Mouse (Mus musculus) neural tube, embryonic 10.5 days (tissue): ENCODE measurements around the gene Capn7.

Experiments used
- DNase-seq: peaks from one replicate; pipeline ENCODE4 v3.0.0-alpha.2; 2017; ENCODE audit warnings: low spot score; ENCODE audit errors: extremely low spot score

The Capn7 gene

DNA sequence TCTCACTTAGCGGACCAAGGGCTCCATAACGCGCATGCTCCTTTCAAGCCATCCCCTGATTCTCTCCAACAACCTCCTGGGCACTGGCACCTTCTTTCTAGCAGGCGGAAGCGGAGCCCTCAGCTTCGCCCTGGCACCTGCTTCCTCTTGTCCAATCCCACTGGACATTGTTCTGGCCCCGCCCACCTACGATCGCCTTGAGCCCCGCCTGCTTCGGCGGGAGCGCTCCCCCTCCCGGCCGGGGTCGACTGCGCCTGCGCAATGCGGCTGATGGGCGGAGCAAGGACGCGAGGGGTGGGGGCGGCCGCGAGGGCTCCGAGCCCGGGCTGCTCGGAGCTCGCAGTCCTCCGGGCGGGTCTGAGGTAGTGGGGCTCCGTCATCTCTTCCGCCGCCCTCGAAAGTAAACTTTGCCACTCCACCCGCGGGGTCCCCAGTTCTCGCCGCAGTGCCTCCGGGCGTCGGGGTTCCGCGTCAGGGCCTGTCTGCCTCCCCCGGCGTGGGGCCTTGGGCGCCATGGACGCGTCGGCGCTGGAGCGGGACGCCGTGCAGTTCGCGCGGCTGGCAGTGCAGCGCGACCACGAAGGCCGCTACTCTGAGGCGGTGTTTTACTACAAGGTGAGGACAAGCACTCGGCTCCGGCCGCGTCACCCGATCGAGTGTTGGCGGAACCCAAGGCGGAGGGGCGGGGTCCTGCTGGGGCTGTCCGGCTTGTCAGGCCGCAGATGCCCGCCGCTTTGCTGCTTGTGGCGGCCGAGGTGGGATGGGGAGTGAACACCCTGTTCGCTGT, at the start of gene Capn7:
Gene Capn7 (plus strand): TSS at position 270 of the 787 bp plus-strand sequence.
- peak; percentile 100 for DNase-seq

DNA sequence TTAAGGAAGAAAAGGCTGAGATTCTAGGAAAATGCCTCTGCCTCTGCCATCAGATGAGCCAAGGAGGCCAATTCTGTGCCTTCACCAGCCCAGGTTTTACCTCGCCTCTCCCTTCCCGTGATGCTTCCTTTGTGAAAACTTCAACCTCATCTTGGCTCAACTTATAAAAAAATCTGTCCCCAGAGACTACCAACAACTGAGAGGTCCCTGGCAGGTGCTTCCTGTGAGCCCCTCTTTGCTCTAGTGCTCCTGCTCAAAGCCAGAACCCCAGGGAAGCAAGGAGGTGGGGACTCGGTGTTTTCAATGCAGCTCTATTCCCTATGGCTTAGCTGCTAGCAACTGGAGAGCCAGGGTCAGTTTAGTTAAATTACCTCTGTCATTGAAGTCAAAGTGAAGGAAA, 23.2 kb upstream of the Capn7 start:
- no peak for DNase-seq

DNA sequence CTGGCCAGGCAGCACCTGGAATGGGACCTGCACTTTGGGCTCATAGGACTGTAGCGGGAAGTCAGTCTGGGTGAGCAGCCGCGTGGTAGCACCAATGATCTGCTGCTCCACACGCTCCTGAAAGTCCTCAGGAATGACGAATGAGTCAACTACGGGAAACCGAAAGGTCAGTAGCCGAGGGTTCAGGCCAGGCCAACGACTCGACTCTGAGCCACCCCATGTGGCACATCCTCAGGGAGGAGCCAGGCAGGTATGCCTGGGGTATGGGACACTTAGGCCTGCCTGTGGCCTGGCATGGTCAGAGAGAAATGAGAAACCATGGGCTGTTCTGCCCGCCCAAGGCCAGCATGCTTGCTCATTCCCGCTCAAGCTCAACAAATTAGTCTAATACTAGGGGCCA, 19.8 kb upstream of the Capn7 start:
- DNase-seq: no peak

DNA sequence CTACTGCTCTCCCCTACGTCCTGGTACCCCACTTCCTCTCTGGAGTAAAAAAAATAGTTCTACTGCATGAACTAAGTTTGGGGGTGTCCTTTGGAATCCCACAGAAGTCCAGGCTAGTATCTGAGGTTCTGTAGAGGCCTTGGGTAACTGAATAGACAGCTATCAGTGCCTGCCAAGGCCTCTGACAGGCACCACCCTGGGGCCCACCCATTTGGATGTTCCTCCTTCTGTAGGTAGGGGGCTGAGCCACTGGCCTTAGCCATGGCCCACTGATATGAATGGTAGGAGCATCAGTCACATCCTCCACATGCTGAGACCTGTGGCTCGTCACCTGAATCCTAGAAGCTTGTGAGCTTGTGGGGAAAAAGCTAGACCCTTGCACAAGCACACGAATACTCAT, 18.7 kb upstream of the Capn7 start:
- DNase-seq: no peak

DNA sequence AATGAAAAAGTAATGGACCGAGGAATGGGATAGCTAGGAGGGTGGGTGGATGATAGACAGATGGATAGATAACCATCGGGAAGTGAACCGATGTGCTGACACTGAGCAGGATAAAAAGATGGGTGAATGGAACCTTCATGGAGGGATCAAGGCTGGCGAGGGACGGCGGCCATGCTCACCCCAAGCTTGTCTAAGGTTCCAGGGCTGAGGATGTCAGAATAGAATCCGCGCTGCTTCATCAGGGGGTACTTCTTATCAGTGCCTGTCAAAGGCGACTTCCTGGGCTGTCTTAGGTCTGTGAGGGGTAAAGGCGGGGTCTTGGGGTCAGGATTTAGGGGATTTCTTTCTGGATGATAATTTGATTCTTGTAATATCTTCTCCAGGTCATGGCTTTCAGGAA, 16.9 kb upstream of the Capn7 start:
- DNase-seq: no peak

DNA sequence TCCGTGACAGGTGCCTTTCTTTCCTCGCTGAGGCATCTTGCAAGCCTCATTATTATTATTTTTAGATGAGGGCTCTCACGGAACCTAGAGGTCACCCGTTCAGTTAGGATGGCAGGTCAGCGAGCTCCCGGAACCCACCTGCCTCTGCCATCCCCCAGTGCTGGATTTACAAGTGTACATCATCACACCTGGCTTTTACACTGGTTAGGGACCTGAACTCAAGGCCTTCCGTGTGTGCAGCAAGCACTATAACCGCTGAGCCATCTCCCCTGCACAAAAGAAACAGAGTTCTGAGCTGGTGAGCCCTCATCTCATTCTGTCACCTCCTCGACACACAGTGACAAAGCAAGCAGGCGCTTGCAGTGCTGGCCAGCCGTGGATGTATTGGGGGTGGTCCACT, 15.3 kb upstream of the Capn7 start:
- DNase-seq: no peak

DNA sequence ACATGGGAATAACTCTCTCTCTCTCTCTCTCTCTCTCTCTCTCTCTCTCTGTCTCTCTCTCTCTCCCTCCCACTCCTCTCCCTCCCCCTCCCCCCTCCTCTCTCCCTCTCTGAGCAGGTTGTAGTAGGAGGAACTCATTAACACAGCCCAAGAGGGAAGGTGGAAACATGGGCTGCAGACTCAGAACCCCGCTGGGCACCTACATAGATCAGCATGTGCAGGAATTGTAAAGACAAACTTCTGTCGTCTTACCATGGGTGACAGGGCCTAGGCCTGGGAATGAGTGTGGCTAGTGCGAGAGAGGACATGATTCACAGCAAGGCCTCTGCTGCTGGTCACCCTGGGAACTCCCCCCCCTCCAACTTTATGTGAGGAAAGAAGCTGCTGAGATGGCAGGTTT, 14.2 kb upstream of the Capn7 start:
- DNase-seq: no peak

DNA sequence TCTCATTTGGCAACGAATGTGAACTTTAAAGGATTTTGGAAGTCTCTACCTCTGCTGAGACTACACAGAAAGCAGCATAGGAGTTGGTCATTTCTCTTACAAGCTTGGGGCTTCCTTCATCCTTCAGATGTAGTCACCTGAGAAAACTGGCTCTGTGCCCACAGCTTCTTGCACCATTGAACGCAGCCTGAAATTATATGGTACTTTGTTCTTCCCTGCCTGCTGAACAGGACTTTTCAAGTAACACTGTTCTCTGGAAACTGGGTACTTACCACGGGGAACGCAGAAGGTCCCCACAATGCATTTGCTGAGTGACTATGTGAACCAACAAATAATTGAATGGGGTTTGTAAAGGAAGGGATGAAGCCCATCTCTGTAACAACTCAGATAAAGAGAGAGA, 13.2 kb upstream of the Capn7 start:
- DNase-seq: no peak

DNA sequence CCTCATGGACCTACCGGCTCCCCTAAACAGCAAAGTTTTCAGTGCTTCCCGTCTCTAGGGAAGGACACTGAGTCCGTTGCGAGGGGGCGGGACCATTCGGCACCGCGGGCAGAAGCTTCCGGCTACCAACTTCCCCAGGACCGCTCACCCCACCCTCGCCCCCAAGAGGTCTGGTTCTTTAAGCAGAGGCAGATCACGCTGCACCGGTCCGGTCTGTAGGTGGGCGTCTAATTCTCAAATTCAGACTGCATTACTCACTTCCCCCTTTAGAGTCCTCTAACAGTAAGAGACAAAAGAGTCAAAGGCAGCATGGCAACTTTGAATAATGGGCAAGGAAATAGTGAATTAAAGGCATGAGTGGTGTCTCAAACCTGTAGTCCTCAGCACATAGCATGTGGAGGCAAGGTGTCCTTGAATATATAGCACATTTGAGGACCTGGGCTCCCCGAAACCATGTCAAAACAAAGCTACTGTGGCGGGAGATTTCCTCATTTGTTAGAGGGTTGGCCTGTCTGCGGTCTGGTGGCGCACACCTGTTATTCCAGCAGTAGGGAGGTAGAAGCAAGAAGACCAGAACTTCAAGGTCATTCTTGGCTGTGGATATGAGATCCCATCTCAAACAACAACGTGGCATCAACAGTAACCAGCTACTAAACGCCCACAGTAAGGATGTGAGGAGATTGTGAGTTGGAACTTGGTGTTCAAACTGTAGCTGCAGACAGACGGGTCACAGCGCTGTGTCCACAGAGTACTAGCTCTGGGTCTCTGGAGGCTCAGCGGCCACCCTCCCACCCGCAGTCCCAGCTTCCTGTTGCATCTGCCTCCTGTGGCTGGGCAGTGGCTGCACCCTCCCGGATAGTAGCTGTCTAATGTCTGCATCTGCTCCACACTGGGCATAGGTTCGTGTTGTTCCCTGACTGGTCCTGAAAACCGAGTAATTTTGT, 12.3 kb upstream of the Capn7 start, which contains the start of gene Dnah1:
Gene Dnah1 (minus strand): TSS at position 48 of the 944 bp plus-strand sequence.
- DNase-seq: peak; percentile 37

DNA sequence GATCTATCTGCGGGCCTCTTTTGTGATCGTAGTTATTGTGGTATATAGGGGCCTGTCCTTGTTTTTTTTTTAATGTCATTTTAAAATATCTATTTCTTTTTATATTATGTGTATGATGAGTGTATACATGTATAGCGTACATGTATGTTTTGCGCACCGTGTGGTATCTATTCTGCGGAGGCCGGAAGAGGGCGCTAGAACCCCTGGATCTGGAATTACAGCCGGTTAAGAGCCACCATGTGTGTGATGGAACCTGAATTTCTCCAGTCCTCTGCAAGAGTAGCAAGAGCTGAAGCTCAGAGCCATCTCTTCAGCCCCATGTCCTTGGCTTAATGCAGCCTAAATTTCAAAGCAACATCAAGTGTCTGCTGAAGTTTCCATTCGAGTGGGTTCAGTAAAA, 11.6 kb upstream of the Capn7 start:
- no peak for DNase-seq

DNA sequence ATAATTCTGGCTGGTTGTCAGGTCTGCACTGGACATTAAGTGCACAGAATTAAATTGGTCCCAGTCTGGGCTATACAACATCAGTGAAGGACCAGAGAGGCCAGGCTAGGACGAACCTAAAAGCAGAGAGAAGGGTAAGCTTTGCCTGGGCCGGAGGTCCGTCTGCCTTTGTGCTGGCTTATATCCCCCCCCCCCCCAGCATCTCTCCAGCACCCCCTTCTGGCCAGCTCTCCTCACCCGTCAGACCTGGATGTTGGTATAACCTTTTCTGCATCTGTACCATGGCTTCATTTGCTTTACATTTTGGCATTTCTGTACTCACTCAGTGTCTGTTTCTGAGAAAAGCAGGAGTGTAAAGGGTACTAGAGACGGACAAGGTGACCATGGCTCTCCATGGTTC, 10.9 kb upstream of the Capn7 start:
- no peak for DNase-seq

DNA sequence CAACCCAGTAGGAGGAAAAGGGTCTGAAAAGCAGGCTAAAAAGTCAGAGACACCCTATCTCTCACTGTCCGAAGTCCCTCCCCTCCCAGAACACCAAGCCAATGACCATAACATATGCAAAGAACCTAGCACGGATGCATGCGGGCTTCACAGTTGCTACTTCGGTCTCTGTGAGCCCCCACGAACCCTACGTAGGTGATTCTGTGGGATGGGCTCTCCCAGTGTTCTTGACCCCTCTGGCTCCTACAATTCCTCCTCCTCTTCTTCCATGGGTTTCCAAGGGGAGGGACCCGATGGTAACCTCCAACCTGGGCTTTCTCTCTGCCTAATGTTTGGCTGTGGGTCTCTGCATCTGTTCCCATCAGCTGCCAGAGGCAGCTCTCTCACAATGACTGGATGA, 9.7 kb upstream of the Capn7 start:
- DNase-seq: no peak

DNA sequence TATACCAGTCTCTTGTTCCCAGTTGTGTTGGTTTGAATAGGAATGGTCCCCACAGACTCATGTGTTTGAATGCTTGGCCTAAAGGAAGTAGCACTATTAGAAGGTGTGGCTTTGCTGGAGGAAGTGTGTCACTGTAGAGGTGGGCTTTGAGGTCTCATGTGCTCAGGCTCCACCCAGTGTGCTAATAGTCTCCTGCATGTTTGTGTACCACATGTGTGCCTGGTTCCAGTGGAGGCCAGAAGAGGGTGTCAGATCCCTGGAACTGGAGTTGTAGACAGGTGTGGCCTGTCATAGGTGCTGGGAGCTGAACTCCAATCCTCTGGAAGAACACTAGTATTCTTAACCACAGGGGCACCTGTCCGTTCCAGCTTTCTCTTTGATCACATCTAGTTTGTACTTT, 9.2 kb upstream of the Capn7 start:
- no peak for DNase-seq

DNA sequence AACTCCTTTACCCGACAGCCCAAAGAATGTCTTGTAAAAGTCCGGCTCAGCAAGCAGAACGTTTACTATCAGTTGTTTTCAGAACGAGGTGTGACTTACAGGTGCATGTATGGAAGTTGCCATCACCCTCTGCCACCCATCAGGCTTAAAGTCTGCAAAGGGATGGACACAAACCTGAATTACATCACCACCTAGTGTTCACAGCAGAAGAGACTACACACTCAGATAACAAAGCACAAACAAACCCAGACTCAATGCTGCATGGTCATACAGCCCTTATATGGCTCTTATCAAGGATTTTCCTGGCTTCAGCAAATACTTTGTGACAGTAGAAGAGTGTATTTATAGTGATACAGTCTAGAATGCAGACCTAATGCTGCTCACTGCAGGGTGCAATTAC, 8.8 kb upstream of the Capn7 start:
- no peak for DNase-seq

DNA sequence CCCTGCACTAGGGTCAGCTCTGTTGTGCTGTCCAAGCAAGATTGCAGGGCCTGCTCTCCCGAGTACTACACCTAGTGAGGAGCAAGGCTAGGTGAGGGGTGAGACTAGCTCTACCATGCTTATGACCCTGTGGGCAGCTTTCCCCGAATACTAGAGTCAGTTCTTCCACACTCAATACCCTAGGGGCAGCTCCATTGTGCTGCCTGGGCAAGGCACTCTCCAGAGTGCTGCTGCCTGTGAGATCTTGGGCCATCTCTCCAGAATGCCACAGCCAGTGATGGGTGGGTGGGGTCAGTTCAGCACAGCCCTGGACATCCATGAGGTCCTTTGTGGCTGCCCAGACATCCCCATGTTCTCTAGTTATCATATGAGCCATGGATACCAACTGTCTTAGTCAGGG, 6.7 kb upstream of the Capn7 start:
- no peak for DNase-seq

DNA sequence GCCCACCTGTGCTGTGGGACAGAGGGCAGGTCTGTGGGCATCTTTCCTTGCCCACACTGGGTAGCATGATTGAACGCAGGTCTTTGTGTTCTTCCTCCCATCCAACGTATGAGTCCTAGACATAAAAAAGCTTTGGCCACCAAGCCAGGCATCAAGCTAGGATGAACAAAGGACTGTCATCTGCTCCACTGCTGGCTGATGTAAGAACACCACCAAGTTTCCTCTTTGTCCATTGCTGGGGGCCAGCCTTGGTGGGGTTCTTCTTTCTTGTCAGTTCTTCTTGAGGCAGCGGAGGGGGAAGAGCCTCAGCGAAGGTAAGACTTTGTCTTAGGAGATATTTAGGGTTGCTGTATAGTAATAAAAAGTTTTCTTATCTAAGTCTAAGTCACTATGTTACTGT, 5.5 kb upstream of the Capn7 start:
- DNase-seq: no peak

DNA sequence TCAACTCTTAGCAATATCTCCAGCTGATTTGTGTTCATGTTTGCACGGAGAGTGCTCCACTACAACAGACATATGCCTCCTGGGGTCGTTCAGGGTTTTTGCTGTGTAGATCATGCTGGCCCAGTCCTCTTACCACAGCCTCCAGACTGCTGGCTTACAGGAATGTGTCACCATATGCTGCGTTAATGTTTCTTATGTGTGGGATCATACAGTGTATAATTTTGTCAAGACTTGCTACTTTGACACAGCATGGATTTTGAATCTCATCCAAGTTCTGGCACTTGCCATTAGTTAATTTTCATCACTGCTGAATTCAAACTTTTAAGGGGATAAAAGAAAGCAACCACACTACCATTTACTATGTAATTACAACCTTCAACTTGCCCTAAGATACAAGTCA, 673 bp upstream of the Capn7 start:
- DNase-seq: no peak

DNA sequence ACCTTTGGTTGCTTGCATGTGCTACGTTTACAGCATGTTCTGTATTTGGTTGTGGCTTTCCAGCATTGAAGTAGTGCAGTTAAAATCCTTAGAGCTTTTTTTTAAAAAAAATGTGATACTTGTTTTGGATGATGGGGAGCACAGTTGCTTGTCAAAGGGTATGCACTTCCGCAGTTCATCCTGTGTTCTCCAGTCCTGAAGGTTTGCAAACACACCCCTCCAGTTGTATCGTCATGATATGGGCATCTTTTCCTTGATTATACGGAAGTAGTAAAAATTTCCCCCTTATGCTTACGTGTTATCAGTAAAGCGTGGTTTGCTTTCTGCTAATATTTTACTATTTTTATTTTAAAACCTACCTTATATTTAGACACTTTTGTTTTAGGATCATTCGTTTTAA, 968 bp downstream of the Capn7 start:
- no peak for DNase-seq

DNA sequence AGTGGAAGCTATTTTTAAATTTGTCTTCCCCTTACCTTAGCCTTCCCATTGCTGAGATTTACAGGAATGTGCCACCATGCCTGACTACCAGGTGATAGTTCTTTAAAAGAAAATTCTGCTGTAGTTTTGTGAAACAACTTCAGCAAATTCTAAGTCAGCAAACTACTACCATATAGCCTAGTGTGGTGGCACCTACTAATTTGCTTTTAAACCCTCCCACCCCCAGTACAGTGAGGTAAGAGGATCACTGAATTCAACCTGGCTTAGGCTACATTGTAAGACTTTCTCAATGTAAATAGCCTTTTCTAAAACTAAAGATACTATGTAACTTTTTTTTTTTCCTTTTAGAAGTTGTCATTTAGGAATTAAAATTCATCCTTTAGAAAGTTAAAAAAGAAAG, 1.5 kb downstream of the Capn7 start:
- no peak for DNase-seq

DNA sequence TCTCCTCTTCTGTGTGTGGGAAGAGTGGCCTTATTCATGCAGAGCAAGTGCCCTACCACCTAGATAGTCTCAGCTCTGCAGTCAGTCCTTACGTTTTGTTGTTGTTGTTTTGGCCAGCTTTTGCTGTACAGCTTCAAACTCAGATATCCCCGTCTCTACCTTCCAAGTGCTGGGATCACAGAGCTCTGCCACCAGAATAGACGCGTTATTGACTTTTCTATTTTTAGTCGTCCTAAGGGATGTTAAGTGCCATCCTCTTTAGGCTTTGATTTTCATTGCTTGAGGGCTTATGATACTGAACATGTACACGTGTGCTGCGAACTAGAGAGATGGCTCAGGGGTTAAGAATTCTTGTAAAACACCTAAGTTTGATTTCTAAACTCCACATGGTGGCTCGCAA, 6.8 kb downstream of the Capn7 start:
- no peak for DNase-seq

DNA sequence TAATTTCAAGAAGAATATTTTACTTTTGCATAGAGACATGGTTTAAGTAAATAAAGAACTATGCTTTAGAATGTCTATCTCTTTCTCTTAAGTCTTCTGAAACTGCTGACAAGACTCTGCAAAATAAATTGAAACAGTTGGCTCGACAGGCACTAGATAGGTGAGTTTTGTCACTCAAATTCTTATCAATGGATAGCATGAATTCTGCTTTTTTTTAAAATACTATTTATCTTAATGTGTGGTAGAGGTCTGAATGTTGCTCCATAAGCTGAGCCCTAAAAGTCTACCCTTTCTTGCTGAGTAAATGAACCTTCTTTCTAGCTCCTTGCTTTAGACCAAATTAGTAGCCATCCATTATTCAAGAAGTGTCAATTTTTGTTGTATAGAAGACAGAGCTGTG, 8.9 kb downstream of the Capn7 start:
- no peak for DNase-seq

DNA sequence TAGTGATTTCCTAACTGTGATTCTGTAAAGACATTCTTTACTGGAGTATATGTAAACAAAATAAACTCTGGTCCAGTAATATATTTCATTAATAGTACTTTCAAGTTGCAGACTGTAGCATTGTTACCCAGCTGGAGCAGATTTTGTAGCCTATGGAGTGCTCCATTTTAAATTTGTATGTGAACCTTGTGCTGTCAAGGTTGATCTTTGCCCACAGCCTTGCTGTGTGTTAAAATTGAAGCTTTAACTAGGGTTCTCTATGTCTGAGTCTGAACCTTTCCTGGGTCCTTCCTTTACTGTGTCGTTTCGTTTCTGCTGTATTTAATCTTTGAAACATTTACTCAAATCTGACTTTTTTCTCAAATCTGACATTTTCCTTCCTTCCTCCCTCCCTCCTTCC, 25.8 kb downstream of the Capn7 start:
- no peak for DNase-seq

DNA sequence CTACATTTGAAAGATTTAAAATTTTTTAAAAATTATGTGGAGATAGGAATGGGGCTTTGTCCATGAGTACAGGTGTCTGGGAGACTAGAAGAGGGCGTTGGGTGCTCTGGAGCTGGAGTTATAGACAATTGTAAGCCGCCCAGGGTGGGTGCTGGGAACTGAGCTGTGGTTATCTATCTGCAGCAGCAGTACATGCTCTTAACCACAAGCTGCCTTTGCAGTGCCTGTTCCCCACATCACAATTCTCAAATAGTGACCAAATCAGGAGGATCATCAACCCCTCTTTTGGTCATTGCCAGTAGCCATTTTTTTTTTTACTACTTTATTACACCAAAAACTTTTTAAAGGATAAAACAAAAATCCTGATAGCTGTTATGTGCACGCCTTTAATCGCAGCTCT, 28.2 kb downstream of the Capn7 start:
- DNase-seq: no peak
